Mouse (Mus musculus) monocyte, adult 5-6 weeks (primary cell): ENCODE measurements around the gene Smad9. TPM values are rescaled to one million over a fixed set of nuclear protein-coding genes. Genes with fewer than 3 reads are reported as not detected.

Source experiments
- ATAC-seq: fragments of 153-309, 156-312 bp; replicated peaks from 2 replicates; pipeline ENCODE4 v1.8.0; 2017; ENCODE audit warnings: mild to moderate bottlenecking; ENCODE audit not compliant: low TSS enrichment, insufficient number of reproducible peaks, severe bottlenecking, poor library complexity, low FRiP score
- total RNA-seq: library from RNA; stranded (forward); fragments of 200-1000, 200-491, 200-594 nt; gene quantifications from 3 replicates; pipeline ENCODE4 v1.2.3, GENCODE M21; 2017

Smad9 gene
- total RNA-seq, 1 experiment from 2014 or later: not detected

GRCm38 (mm10) chr3:54795379-54795778 lies 40.0 kb downstream of the Smad9 start:
- no peak for ATAC-seq

GRCm38 (mm10) chr3:54795806-54796205 lies 40.4 kb downstream of the Smad9 start:
- no peak for ATAC-seq

- peak; percentile 52; the same call in 1 of the 2 replicates for ATAC-seq
These were observed 41.8 kb downstream of the Smad9 start for GRCm38 (mm10) chr3:54797211-54797610.

GRCm38 (mm10) chr3:54803713-54804112 lies 48.3 kb downstream of the Smad9 start:
- no peak for ATAC-seq

GRCm38 (mm10) chr3:54807061-54807661 lies 51.8 kb downstream of the Smad9 start:
- no peak; the same call in 1 of the 2 replicates for ATAC-seq

GRCm38 (mm10) chr3:54807666-54808217 lies 52.4 kb downstream of the Smad9 start, which contains the start of gene Rfxap:
Rfxap (minus strand) TSS chr3:54807791.
- ATAC-seq: peak; percentile 85

- no peak for ATAC-seq
These were observed 53.7 kb downstream of the Smad9 start for GRCm38 (mm10) chr3:54809111-54809510.

GRCm38 (mm10) chr3:54811616-54812015 lies 56.2 kb downstream of the Smad9 start:
- ATAC-seq: no peak

- ATAC-seq: no peak
These were observed 58.1 kb downstream of the Smad9 start for GRCm38 (mm10) chr3:54813418-54813988.

- ATAC-seq: no peak
These were observed 59.2 kb downstream of the Smad9 start for GRCm38 (mm10) chr3:54814622-54815021.

GRCm38 (mm10) chr3:54815292-54815691 lies 59.9 kb downstream of the Smad9 start:
- 0 out of 2 replicates have a peak, but pooled peaks have one; percentile 56 for ATAC-seq

GRCm38 (mm10) chr3:54822526-54822925 lies 67.1 kb downstream of the Smad9 start:
- no peak for ATAC-seq

GRCm38 (mm10) chr3:54832491-54832890 lies 77.1 kb downstream of the Smad9 start:
- no peak for ATAC-seq

GRCm38 (mm10) chr3:54835421-54835820 lies 80.0 kb downstream of the Smad9 start:
- no peak for ATAC-seq

Other genes starting within 250 kb of the Smad9 start
- 47.4 to 88.0 TPM (median 61.8 TPM) in 3 replicates for gene Supt20, start 62.8 kb upstream of the Smad9 start, total RNA-seq
- not detected in 3 replicates for gene Gm21958, start 41.2 kb upstream of the Smad9 start, total RNA-seq
- gene Exosc8, start 20.2 kb upstream of the Smad9 start, total RNA-seq: 85.4 to 124 TPM (median 90.1 TPM) in 3 replicates
- 45.9 to 54.5 TPM (median 53.9 TPM) in 3 replicates for gene Alg5, start 20.0 kb upstream of the Smad9 start, total RNA-seq
- 54.6 to 74.4 TPM (median 64.0 TPM) in 3 replicates for gene Rfxap, start 52.2 kb downstream of the Smad9 start, total RNA-seq
- not detected in 3 replicates for gene Sertm1, start 160.3 kb downstream of the Smad9 start, total RNA-seq